Mouse (Mus musculus): Measurements from ENCODE around the gene Rspo3. TPM values are rescaled to one million over a fixed set of nuclear protein-coding genes. Genes with fewer than 3 reads are reported as not detected.

The Rspo3 gene
- polyA plus RNA-seq, 1 experiment = not detected

DNA sequence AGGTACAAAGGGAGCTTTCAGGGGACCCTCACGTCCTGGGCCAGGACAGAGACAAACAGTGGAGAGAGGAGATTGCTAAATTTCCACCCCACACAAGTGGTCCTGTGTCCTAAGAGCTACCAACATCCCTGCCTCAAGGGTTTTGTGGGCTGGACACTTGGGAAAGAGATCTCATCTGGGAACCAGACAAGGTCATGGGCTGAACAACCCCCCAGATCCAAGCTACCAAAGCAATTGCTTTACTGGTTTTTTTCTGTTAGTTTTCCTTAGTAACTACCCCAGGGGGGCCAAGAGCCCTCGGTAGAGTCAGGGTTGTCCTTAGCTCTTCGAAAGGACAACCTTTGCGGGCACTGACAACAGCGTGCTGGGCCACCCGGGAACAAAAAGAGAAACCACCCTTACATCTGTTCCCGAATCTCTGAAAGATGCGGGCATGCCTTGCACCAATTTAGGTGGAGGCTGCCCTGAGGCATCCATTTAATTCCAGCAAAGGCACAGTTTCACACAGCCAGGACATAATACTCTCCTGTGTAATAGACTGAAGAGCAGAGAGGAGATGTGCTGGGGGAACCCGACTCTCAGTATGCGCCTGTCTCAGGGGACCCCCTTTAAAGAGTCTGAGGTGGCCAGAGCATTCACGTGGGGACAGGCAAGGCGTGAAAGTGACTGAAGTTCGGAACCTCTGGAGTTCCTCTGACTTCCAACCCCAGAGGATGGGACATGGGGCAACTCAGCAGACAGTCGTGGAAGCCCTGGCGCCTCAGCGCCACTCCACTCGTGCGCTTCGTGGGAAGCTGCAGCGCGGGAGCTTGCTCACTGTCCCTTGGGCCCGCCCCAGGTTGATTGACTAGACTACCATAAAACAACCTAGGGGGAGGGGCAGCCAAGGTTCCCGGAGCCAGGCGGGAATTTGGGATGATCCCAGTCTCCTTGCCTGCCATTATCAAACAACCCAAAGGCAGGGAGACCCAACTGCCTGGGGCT lies 1.5 kb downstream of the Rspo3 start:
- no peak overlapping the region for H3K4me3 ChIP-seq (replicated peaks)
- H3K9me3 ChIP-seq (ENCODE audit: control insufficient read depth, low read length) = no peaks in the 10 kb centered on the region
- peaks cover 60% of the 10 kb centered on the region for H3K27me3 ChIP-seq (ENCODE audit: control insufficient read depth)
- no peaks in the 10 kb centered on the region for H3K4me1 ChIP-seq (ENCODE audit: control insufficient read depth)
- TF ChIP-seq TAL1 (IDR thresholded peaks at IDR 0.05; ENCODE audit: low read length) = no peak
- TF ChIP-seq GATA1 (IDR thresholded peaks at IDR 0.05; ENCODE audit: low read length) = no peak
- no peaks in the 10 kb centered on the region for H3K36me3 ChIP-seq (ENCODE audit: control insufficient read depth)

- Histone ChIP-seq H3K9me3 (ENCODE audit: control insufficient read depth, low read length) (no peaks in the 10 kb centered on the region), H3K4me1 (ENCODE audit: control insufficient read depth) (no peaks in the 10 kb centered on the region), H3K27me3 (ENCODE audit: control insufficient read depth) (peaks cover 60% of the 10 kb centered on the region), H3K36me3 (ENCODE audit: control insufficient read depth) (no peaks in the 10 kb centered on the region), H3K4me3 (replicated peaks) (no peak overlapping the region)
- no peak for TF ChIP-seq TAL1 (IDR thresholded peaks at IDR 0.05; ENCODE audit: low read length)
- TF ChIP-seq GATA1 (IDR thresholded peaks at IDR 0.05; ENCODE audit: low read length) = no peak
Measured at GRCm38 (mm10) chr10:29532821-29533715, 2.6 kb downstream of the Rspo3 start.

DNA sequence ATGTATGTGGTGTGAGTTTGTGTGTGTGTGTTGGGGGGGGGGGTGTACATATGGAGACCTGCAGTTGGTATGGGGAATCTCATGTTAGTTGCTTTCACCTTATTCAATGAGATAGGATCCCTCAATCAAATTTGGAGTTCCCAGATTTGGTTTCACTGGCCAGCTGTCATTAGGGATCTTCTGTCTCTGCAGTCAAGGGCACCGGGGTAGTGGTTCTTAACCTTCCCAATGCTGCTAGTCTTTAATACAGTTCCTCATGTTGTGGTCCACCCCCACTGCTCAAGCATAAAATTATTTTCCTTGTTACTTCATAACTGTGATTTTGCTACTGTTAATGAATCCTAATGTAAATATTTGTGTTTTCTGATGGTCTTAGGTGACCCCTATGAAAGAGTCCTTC lies 22.1 kb downstream of the Rspo3 start:
- Histone ChIP-seq H3K4me3 (replicated peaks) (no peak overlapping the region), H3K36me3 (ENCODE audit: control insufficient read depth) (no peaks in the 10 kb centered on the region), H3K27me3 (ENCODE audit: control insufficient read depth) (no peaks in the 10 kb centered on the region), H3K4me1 (ENCODE audit: control insufficient read depth) (no peaks in the 10 kb centered on the region), H3K9me3 (ENCODE audit: control insufficient read depth, low read length) (no peaks in the 10 kb centered on the region)
- no peak for TF ChIP-seq GATA1 (IDR thresholded peaks at IDR 0.05; ENCODE audit: low read length)
- no peak for TF ChIP-seq TAL1 (IDR thresholded peaks at IDR 0.05; ENCODE audit: low read length)

- Histone ChIP-seq H3K9me3 (ENCODE audit: control insufficient read depth, low read length) (no peaks in the 10 kb centered on the region), H3K27me3 (ENCODE audit: control insufficient read depth) (no peaks in the 10 kb centered on the region), H3K36me3 (ENCODE audit: control insufficient read depth) (no peaks in the 10 kb centered on the region), H3K4me1 (ENCODE audit: control insufficient read depth) (no peaks in the 10 kb centered on the region), H3K4me3 (replicated peaks) (no peak overlapping the region)
- TF ChIP-seq TAL1 (IDR thresholded peaks at IDR 0.05; ENCODE audit: low read length) (no peak), GATA1 (IDR thresholded peaks at IDR 0.05; ENCODE audit: low read length) (no peak)
Measured at GRCm38 (mm10) chr10:29508167-29508566, 27.5 kb downstream of the Rspo3 start.

- Histone ChIP-seq H3K9me3 (ENCODE audit: control insufficient read depth, low read length) (no peaks in the 10 kb centered on the region), H3K27me3 (ENCODE audit: control insufficient read depth) (no peaks in the 10 kb centered on the region), H3K36me3 (ENCODE audit: control insufficient read depth) (no peaks in the 10 kb centered on the region), H3K4me3 (replicated peaks) (no peak overlapping the region), H3K4me1 (ENCODE audit: control insufficient read depth) (no peaks in the 10 kb centered on the region)
- TF ChIP-seq TAL1 (IDR thresholded peaks at IDR 0.05; ENCODE audit: low read length) = no peak
- TF ChIP-seq GATA1 (IDR thresholded peaks at IDR 0.05; ENCODE audit: low read length) = no peak
Measured at GRCm38 (mm10) chr10:29497205-29497822, 38.4 kb downstream of the Rspo3 start.

DNA sequence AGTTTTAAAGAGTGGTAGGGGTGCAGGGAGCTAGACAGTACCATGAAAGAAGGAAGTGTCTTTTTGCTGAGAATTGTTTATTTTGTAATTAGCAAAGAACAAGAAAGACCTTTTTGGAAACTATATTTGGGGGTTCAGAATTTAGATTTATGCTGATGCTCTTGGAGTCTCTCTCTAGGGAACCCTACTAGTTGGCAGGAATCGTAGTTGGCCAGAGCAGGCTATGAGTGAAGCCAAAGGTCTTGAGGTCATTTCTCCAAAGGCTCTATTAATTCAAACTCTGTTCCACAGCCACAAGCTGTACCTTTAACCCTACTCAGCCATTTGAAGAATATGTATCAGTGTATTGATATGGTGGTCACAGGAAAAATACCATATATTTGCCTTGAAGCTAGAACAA lies 41.7 kb downstream of the Rspo3 start:
- no peaks in the 10 kb centered on the region for H3K27me3 ChIP-seq (ENCODE audit: control insufficient read depth)
- H3K36me3 ChIP-seq (ENCODE audit: control insufficient read depth) = no peaks in the 10 kb centered on the region
- H3K4me1 ChIP-seq (ENCODE audit: control insufficient read depth) = no peaks in the 10 kb centered on the region
- TF ChIP-seq GATA1 (IDR thresholded peaks at IDR 0.05; ENCODE audit: low read length) = no peak
- TF ChIP-seq TAL1 (IDR thresholded peaks at IDR 0.05; ENCODE audit: low read length) = no peak
- H3K9me3 ChIP-seq (ENCODE audit: control insufficient read depth, low read length) = no peaks in the 10 kb centered on the region
- H3K4me3 ChIP-seq (replicated peaks) = no peak overlapping the region

DNA sequence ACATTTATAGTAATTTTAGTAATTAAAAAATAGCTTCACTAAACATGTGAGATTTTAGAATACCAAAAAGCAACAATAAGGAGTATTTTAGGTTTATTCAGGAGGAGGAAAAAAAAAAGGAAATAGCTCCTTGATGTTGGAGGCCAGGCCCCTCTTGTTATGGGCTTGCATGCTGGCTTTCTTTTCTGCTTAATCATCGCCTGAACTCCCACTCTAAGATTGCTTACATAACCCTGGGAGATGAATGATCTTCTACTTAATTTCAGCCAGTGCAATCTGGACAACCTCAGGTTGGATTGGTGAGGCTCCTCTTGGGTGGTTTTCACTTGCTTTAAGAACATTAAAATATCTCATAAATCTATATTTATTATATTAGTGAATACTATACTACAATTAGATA lies 54.7 kb downstream of the Rspo3 start:
- no peaks in the 10 kb centered on the region for H3K4me1 ChIP-seq (ENCODE audit: control insufficient read depth)
- no peak for TF ChIP-seq GATA1 (IDR thresholded peaks at IDR 0.05; ENCODE audit: low read length)
- TF ChIP-seq TAL1 (IDR thresholded peaks at IDR 0.05; ENCODE audit: low read length) = no peak
- H3K27me3 ChIP-seq (ENCODE audit: control insufficient read depth) = no peaks in the 10 kb centered on the region
- no peaks in the 10 kb centered on the region for H3K9me3 ChIP-seq (ENCODE audit: control insufficient read depth, low read length)
- no peaks in the 10 kb centered on the region for H3K36me3 ChIP-seq (ENCODE audit: control insufficient read depth)
- H3K4me3 ChIP-seq (replicated peaks) = no peak overlapping the region

DNA sequence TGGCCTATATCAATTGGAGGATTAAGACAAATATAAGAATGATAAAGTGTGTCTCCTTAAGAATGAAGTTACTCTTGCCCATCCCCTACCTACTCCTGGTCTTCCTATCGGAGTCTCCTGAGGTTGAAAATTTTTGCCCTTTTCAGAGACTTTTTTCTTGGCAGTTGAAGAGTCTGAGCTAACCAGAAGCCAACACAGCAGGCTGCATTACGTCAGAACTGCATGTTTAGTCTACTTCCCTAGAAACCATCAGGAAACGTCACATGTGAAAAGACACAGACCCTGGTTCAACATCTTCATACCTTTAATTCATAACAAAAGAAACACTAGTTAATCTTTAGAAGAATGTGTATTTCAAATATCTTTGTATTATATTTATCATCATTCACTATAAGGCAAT lies 56.3 kb downstream of the Rspo3 start:
- no peaks in the 10 kb centered on the region for H3K36me3 ChIP-seq (ENCODE audit: control insufficient read depth)
- no peak for TF ChIP-seq TAL1 (IDR thresholded peaks at IDR 0.05; ENCODE audit: low read length)
- TF ChIP-seq GATA1 (IDR thresholded peaks at IDR 0.05; ENCODE audit: low read length) = no peak
- no peaks in the 10 kb centered on the region for H3K9me3 ChIP-seq (ENCODE audit: control insufficient read depth, low read length)
- H3K27me3 ChIP-seq (ENCODE audit: control insufficient read depth) = no peaks in the 10 kb centered on the region
- H3K4me3 ChIP-seq (replicated peaks) = no peak overlapping the region
- no peaks in the 10 kb centered on the region for H3K4me1 ChIP-seq (ENCODE audit: control insufficient read depth)

Data from erythroblast, embryonic 14.5 days (primary cell).